Mouse (Mus musculus) forebrain, embryonic 11.5 days (tissue): ENCODE measurements around the gene Mrpl52. TPM values are rescaled to one million over a fixed set of nuclear protein-coding genes. Genes with fewer than 3 reads are reported as not detected.

ENCODE experiments used
- ATAC-seq: fragments of 200-750 bp; cut with Nextera tagmentation; replicated peaks from 2 replicates; pipeline ENCODE4 v1.8.0; 2017; ENCODE audit warnings: moderate TSS enrichment; ENCODE audit not compliant: low FRiP score
- DNase-seq: peaks from one replicate; pipeline ENCODE4 v3.0.0-alpha.2; 2017; ENCODE audit warnings: low spot score
- H3K27ac ChIP-seq: fragments of 300-500 bp; sonication (generic); 2 replicates; pipeline ENCODE4 v1.5.1; 2014; ENCODE audit warnings: low read depth, low read length
- H3K27me3 ChIP-seq: fragments of 300-500 bp; sonication (generic); 2 replicates; pipeline ENCODE4 v1.6.1; 2014; ENCODE audit warnings: mild to moderate bottlenecking, low read length, mixed read lengths; ENCODE audit not compliant: control insufficient read depth, insufficient read depth
- H3K36me3 ChIP-seq: fragments of 300-500 bp; sonication (generic); 2 replicates; pipeline ENCODE4 v1.6.1; 2014; ENCODE audit warnings: mild to moderate bottlenecking, low read length, moderate library complexity, mixed read lengths; ENCODE audit not compliant: control insufficient read depth, insufficient read depth
- H3K4me1 ChIP-seq: fragments of 300-500 bp; sonication (generic); replicated peaks from 2 replicates; pipeline ENCODE4 v1.6.1; 2014; ENCODE audit warnings: low read length, mixed read lengths; ENCODE audit not compliant: control insufficient read depth, insufficient read depth
- H3K4me2 ChIP-seq: fragments of 300-500 bp; sonication (generic); 2 replicates; pipeline ENCODE4 v1.6.1; 2014; ENCODE audit warnings: low read depth, mild to moderate bottlenecking, low read length, moderate library complexity, mixed read lengths; ENCODE audit not compliant: severe bottlenecking
- H3K4me3 ChIP-seq: fragments of 300-500 bp; sonication (generic); 2 replicates; pipeline ENCODE4 v1.5.1; 2014; ENCODE audit warnings: low read depth, low read length
- H3K9ac ChIP-seq: fragments of 300-500 bp; sonication (generic); 2 replicates; pipeline ENCODE4 v1.6.1; 2014; ENCODE audit warnings: low read length
- H3K9me3 ChIP-seq: fragments of 300-500 bp; sonication (generic); 2 replicates; pipeline ENCODE4 v1.6.1; 2016; ENCODE audit warnings: low read length, mixed read lengths; ENCODE audit not compliant: control insufficient read depth
- WGBS: fragments of 180-500 bp; shearing (Covaris S2); extraction: QIAGEN DNeasy Blood & Tissue Kit; methylation state at CpG from one replicate; pipeline ENCODE4 v1.1.7; 2014; 5-methylcytosine and 5-hydroxymethylcytosine counted together
- polyA plus RNA-seq: library from polyadenylated mRNA; unstranded; fragments of >200 nt; fragmentation: Nextera tagmentation; extraction: Ambion mirVana; gene quantifications from 2 replicates; pipeline ENCODE4 v1.2.1, GENCODE M21; 2014

Mrpl52 gene
- polyA plus RNA-seq, 1 experiment from 2014 or later = 221 TPM

GRCm38 (mm10) chr14:54443712-54444618, 17.3 kb downstream of the Mrpl52 start:
- ATAC-seq (no peak), DNase-seq (no peak)
- 71% methylated on average over 15 of the region's 15 CpGs for WGBS
- no peak overlapping the region for H3K9ac ChIP-seq
- no peak overlapping the region for H3K27ac ChIP-seq
- H3K36me3 ChIP-seq = peaks cover 4% of the 10 kb centered on the region; the same call in 1 of the 2 replicates
- no peaks in the 10 kb centered on the region; the same call in 1 of the 2 replicates for H3K4me1 ChIP-seq
- no peaks in the 10 kb centered on the region for H3K9me3 ChIP-seq
- H3K4me2 ChIP-seq = no peak overlapping the region
- H3K27me3 ChIP-seq = no peaks in the 10 kb centered on the region
- H3K4me3 ChIP-seq = no peak overlapping the region

GRCm38 (mm10) chr14:54445476-54445875, 18.8 kb downstream of the Mrpl52 start:
- Histone ChIP-seq H3K9ac (no peak overlapping the region), H3K27ac (no peak overlapping the region), H3K4me1 (no peaks in the 10 kb centered on the region; the same call in 1 of the 2 replicates), H3K36me3 (peaks cover 4% of the 10 kb centered on the region; the same call in 1 of the 2 replicates), H3K4me3 (no peak overlapping the region), H3K27me3 (no peaks in the 10 kb centered on the region), H3K4me2 (no peak overlapping the region), H3K9me3 (no peaks in the 10 kb centered on the region)
- 57% methylated on average over 3 of the region's 3 CpGs for WGBS
- DNase-seq = no peak
- ATAC-seq = no peak

DNA sequence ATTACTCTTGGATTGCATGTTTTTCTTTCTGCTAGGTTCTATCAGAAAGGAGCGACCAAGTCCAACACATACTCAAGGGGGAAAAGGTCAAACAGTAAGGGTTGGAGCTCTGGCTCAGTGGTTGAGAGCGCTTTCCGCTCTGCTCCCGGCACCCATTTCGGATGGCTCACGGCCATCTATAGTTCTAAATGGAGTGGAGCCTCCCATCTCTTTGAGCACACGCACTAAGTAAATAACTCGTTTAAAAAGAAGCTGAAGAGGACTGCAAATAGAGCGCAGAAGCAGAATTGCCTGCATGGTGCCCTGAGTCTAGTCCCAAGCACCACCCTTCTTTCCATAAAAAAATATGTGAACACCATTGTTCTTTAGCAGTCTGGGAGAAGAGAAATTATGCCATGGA, 26.9 kb downstream of the Mrpl52 start:
- no peak overlapping the region for H3K4me3 ChIP-seq
- no peak overlapping the region for H3K4me2 ChIP-seq
- H3K4me1 ChIP-seq = no peaks in the 10 kb centered on the region
- ATAC-seq (no peak), DNase-seq (no peak)
- H3K36me3 ChIP-seq = no peaks in the 10 kb centered on the region
- H3K27ac ChIP-seq = no peak overlapping the region
- no peak overlapping the region for H3K9ac ChIP-seq
- 88% methylated on average over 9 of the region's 9 CpGs for WGBS
- H3K9me3 ChIP-seq = no peaks in the 10 kb centered on the region
- H3K27me3 ChIP-seq = no peaks in the 10 kb centered on the region; the same call in 1 of the 2 replicates

DNA sequence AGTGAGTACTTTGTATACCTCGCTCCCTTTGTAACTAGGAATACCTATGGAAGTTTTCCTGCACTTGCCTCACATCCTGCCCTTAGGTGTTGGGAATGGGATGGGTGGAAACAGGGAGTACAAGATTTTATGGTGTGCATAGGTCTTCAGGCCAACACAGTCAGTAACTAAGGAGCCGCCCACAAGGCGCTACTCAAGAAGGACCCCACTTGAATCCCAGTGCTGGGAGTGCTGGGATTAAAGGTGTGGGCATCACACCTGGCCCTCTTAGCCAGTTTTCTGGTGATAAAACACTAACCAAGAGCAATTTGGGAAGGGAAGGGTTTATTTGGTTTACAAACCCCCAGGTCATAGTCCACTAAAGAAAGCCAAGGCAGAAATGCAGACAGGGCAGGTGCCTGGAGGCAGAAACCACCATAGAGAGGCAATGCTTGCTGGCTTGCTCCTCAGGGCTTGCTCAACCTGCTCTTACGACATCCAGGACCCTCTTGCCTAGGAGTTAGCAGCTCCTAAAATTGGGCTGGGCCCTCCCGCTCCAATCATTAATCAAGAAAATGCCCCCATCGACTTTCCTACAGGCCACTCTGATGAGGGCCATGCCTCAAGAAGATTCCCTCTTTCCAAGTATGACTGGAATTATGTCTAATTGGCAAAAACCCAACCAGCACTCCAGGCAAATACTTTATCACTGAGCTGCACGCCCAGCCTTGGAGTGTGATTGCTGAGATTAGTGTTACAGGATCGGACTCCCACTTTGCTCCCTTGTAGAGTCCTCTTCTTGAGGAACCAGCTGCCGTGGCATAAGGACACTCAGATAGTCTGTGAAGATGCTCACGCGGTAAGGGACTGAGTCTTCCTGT, 28.2 kb downstream of the Mrpl52 start:
- ATAC-seq = no peak

DNA sequence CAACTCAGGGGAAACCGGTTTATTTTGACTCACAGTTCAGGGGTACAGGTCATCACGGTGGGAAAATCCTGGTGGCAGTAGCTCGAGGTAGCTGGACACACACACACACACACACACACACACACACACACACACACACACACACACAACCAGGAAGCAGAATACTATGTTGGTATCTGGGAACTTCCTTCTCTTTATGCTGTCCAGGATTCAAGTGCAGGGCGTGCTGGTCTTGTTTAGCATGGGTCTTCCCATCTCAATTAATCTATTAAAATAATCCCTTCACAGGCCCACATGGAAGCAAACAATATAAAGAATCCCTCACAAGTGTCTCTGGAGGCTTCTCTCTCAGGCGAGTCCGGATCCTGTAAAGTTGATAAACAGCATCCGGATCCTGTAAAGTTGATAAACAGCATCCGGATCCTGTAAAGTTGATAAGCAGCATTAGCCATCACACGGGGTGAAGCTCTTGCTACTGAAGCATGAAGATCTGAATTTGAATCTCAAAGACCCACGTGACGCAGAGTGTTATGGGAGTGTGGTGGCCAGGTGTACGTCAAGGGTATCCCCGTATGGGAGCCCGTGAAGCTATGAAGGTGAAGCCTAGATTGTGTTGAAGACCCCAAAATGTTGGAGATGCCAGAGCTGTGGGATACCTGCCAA, 31.3 kb downstream of the Mrpl52 start:
- H3K4me2 ChIP-seq = no peak overlapping the region
- H3K9ac ChIP-seq = no peak overlapping the region
- no peaks in the 10 kb centered on the region for H3K36me3 ChIP-seq
- H3K27ac ChIP-seq = no peak overlapping the region
- ATAC-seq (no peak), DNase-seq (no peak)
- no peak overlapping the region for H3K4me3 ChIP-seq
- no peaks in the 10 kb centered on the region for H3K9me3 ChIP-seq
- H3K4me1 ChIP-seq = no peaks in the 10 kb centered on the region
- no peaks in the 10 kb centered on the region for H3K27me3 ChIP-seq
- 88% methylated on average over 14 of the region's 14 CpGs for WGBS

More for the DNA sequence above, 28.2 kb downstream of the Mrpl52 start:
- WGBS = 88% methylated on average over 11 of the region's 11 CpGs
- Histone ChIP-seq H3K36me3 (no peaks in the 10 kb centered on the region), H3K9ac (no peak overlapping the region), H3K4me2 (no peak overlapping the region), H3K27ac (no peak overlapping the region), H3K9me3 (no peaks in the 10 kb centered on the region), H3K4me1 (no peaks in the 10 kb centered on the region), H3K4me3 (no peak overlapping the region), H3K27me3 (no peaks in the 10 kb centered on the region; the same call in 1 of the 2 replicates)
- DNase-seq = no peak

DNA sequence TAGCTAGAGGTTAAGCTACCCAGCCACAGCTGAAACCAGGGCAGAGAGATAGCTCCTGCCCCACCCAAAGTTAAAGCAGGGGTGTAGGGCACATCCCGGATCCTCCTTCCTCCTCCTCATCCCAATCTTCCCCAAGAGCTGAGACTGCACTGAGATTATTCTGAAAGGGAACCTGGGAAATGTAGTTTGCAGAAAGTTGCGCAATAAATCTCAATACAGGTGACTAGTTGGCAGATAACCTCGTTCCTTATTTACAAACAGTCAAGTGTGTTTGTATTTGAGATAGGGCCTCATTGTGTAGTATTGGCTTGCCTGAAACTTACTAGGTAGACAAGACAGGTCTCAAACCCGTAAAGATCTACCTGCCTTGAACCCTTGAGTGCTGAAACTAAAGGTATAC, 35.4 kb downstream of the Mrpl52 start:
- H3K27ac ChIP-seq = no peak overlapping the region
- no peak overlapping the region for H3K4me3 ChIP-seq
- no peaks in the 10 kb centered on the region for H3K27me3 ChIP-seq
- DNase-seq (no peak), ATAC-seq (no peak)
- H3K9me3 ChIP-seq = no peaks in the 10 kb centered on the region
- H3K4me2 ChIP-seq = no peak overlapping the region
- no peak overlapping the region for H3K9ac ChIP-seq
- H3K4me1 ChIP-seq = peaks cover 4% of the 10 kb centered on the region; the same call in 1 of the 2 replicates
- H3K36me3 ChIP-seq = no peaks in the 10 kb centered on the region
- WGBS = 83% methylated on average over 4 of the region's 4 CpGs

- no peaks in the 10 kb centered on the region for H3K9me3 ChIP-seq
- no peak for DNase-seq
- H3K27ac ChIP-seq = no peak overlapping the region
- peaks cover 4% of the 10 kb centered on the region; the same call in 1 of the 2 replicates for H3K4me1 ChIP-seq
- H3K4me3 ChIP-seq = peak overlapping the region; percentile 75
- ATAC-seq = peak; percentile 36
- WGBS = 17% methylated on average over 12 of the region's 12 CpGs
- H3K27me3 ChIP-seq = no peaks in the 10 kb centered on the region
- H3K36me3 ChIP-seq = no peaks in the 10 kb centered on the region
- H3K9ac ChIP-seq = peak overlapping the region; percentile 73
- peak overlapping the region; percentile 91 for H3K4me2 ChIP-seq
Measured at GRCm38 (mm10) chr14:54463108-54463958, 36.6 kb downstream of the Mrpl52 start.
